Mouse (Mus musculus) stomach, postnatal 0 days (tissue): ENCODE results near the gene Grcc10. TPM values are rescaled to one million over a fixed set of nuclear protein-coding genes. Genes with fewer than 3 reads are reported as not detected.

ENCODE experiments used
- ATAC-seq: fragments of 200-750 bp; cut with Nextera tagmentation; 2 replicates; pipeline ENCODE4 v1.8.0; 2017; ENCODE audit not compliant: low FRiP score, low TSS enrichment
- DNase-seq: peaks from one replicate; pipeline ENCODE4 v3.0.0-alpha.2; 2016; ENCODE audit warnings: low spot score
- H3K27ac ChIP-seq: fragments of 300-500 bp; sonication (generic); replicated peaks from 2 replicates; pipeline ENCODE4 v1.5.1; 2014; ENCODE audit warnings: mild to moderate bottlenecking, control low read depth
- H3K27me3 ChIP-seq: fragments of 300-500 bp; sonication (generic); 2 replicates; pipeline ENCODE4 v1.6.1; 2014; ENCODE audit warnings: low read length; ENCODE audit not compliant: control insufficient read depth, insufficient read depth
- H3K36me3 ChIP-seq: fragments of 300-500 bp; sonication (generic); 2 replicates; pipeline ENCODE4 v1.6.1; 2014; ENCODE audit warnings: low read length, mixed read lengths; ENCODE audit not compliant: control insufficient read depth, insufficient read depth
- H3K4me1 ChIP-seq: fragments of 300-500 bp; sonication (generic); replicated peaks from 2 replicates; pipeline ENCODE4 v1.6.1; 2014; ENCODE audit warnings: antibody characterized with exemption; ENCODE audit not compliant: control insufficient read depth, insufficient read depth
- H3K4me2 ChIP-seq: fragments of 300-500 bp; sonication (generic); replicated peaks from 2 replicates; pipeline ENCODE4 v1.6.1; 2014; ENCODE audit warnings: low read depth, mild to moderate bottlenecking, control low read depth, moderate library complexity
- H3K4me3 ChIP-seq: fragments of 300-500 bp; sonication (generic); 2 replicates; pipeline ENCODE4 v1.5.1; 2014; ENCODE audit warnings: low read depth, low read length, control low read depth
- H3K9ac ChIP-seq: fragments of 300-500 bp; sonication (generic); 2 replicates; pipeline ENCODE4 v1.6.1; 2014; ENCODE audit warnings: mild to moderate bottlenecking, low read length, control low read depth, mixed read lengths
- H3K9me3 ChIP-seq: fragments of 300-500 bp; sonication (generic); 2 replicates; pipeline ENCODE4 v1.6.1; 2016; ENCODE audit warnings: low read length; ENCODE audit not compliant: control insufficient read depth
- CTCF ChIP-seq: IDR thresholded peaks from 2 replicates; pipeline ENCODE4 v1.5.1; 2016; ENCODE audit warnings: antibody characterized with exemption, low read depth, mild to moderate bottlenecking, moderate library complexity
- EP300 ChIP-seq: optimal IDR thresholded peaks from 2 replicates; pipeline ENCODE3; 2016; ENCODE audit warnings: antibody characterized with exemption
- WGBS: fragments of 180-500 bp; shearing (Covaris S2); extraction: QIAGEN DNeasy Blood & Tissue Kit; methylation state at CpG from one replicate; pipeline ENCODE4 v1.1.7; 2014; 5-methylcytosine and 5-hydroxymethylcytosine counted together
- polyA plus RNA-seq: library from polyadenylated mRNA; unstranded; fragments of >200 nt; fragmentation: Nextera tagmentation; extraction: Ambion mirVana; gene quantifications from 2 replicates; pipeline ENCODE4 v1.2.1, GENCODE M21; 2015

Grcc10 gene
- polyA plus RNA-seq, 1 experiment from 2014 or later = 292 TPM

DNA sequence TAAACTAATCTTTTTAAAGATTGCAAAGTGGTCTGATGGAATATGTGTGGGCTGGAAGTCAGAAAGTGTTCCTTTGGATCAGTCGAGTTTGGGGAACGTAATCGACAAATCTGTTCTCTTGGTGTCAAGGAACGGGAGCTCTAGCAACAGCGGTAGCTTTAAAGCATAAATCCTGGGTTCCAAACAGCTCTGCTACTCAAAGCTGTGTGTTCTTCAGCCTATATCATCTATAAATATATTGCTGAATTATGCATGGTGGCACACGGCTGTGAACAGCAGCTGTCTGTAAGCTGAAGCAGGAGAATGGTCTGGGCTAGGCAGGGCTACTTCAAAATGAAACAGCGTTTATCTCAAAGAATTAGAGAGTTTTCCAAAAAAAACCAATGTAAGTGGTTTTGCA, 39.7 kb upstream of the Grcc10 start:
- Histone ChIP-seq H3K9me3 (no peaks in the 10 kb centered on the region), H3K36me3 (no peaks in the 10 kb centered on the region), H3K4me3 (no peak overlapping the region), H3K27ac (no peak overlapping the region), H3K4me2 (no peak overlapping the region), H3K4me1 (no peaks in the 10 kb centered on the region), H3K27me3 (no peaks in the 10 kb centered on the region; the same call in 1 of the 2 replicates), H3K9ac (no peak overlapping the region)
- TF ChIP-seq EP300 (no peak), CTCF (no peak)
- DNase-seq = no peak
- ATAC-seq = no peak
- WGBS = 84% methylated on average over 7 of the region's 7 CpGs

DNA sequence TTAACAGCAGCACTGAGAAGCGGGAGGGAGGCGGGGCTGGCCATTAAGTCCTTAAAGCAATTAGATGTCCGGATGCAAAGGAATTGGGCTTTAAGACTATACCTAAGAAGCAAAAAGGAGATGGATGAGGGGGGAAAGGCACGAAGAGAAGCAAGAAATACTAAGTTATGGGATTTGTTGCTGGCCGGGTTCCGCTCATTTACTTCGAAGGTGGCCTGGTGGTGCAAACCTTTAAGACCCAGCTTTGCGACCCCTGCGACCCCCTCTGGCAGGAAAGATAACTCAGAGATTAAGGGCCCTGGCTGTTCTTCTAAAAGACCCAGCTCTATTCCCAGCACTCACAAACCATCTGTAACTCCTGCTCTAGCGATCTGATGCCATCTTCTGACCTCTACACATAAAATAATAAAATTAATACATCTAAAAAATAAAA, 38.8 kb upstream of the Grcc10 start:
- Histone ChIP-seq H3K36me3 (no peaks in the 10 kb centered on the region), H3K4me2 (peak overlapping the region; percentile 58), H3K27me3 (no peaks in the 10 kb centered on the region; the same call in 1 of the 2 replicates), H3K27ac (no peak overlapping the region), H3K9ac (peak overlapping the region; percentile 45; the same call in 1 of the 2 replicates), H3K4me1 (no peaks in the 10 kb centered on the region), H3K9me3 (no peaks in the 10 kb centered on the region), H3K4me3 (peak overlapping the region; percentile 33)
- ATAC-seq (no peak), DNase-seq (no peak)
- TF ChIP-seq EP300 (no peak), CTCF (no peak)
- 7% methylated on average over 10 of the region's 10 CpGs for WGBS

DNA sequence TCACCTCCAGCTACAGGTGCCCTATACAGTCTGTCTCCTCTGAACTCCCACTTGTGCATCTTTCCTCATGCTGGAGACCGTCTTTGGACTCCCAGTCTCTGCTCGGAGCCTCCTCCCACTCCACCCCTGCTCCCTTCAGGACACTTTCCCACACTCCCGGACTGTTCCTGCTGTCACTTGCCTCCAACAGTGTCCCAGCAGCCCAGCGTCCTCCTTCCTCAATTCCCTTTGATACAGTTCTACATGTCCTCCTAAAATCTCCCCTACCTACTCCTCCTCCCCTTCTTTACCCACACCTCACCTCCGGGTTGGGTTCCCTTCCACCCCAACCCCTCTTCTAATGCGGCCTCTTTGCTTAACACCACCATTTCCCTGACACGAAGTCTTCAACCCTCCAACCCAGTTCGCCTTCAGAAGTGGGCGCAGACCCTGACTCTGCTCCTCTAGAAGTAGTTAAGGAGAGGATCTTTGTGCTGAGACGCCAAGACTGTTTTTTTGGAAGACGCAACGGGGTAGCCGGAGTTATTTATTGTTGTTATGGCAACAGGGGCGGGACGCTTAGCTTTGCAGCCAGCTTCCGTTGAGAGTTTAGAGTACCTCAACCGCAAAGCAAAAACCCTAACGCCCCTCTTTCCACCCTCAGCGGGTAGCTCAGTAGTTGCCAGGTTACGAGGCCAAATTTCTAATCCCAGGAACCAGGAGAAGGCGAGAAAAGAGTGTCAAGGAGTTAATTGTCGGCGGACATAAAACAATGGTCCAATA, 38.2 kb upstream of the Grcc10 start, which contains the start of gene Lrrc23:
TSS of gene Lrrc23 (minus strand) at position 506 of the 762 bp plus-strand sequence.
- WGBS = 2% methylated on average over 23 of the region's 23 CpGs
- Histone ChIP-seq H3K27ac (no peak within 1 kb of the TSS), H3K9me3 (no peaks in the 10 kb centered on the region), H3K4me1 (no peaks in the 10 kb centered on the region), H3K36me3 (no peaks in the 10 kb centered on the region), H3K27me3 (no peaks in the 10 kb centered on the region; the same call in 1 of the 2 replicates), H3K4me2 (peak within 1 kb of the TSS; percentile 58), H3K4me3 (peak within 1 kb of the TSS; percentile 33), H3K9ac (peak within 1 kb of the TSS; percentile 45; the same call in 1 of the 2 replicates)
- DNase-seq (no peak), ATAC-seq (peak; percentile 34)
- TF ChIP-seq EP300 = no peak
- no peak for TF ChIP-seq CTCF

DNA sequence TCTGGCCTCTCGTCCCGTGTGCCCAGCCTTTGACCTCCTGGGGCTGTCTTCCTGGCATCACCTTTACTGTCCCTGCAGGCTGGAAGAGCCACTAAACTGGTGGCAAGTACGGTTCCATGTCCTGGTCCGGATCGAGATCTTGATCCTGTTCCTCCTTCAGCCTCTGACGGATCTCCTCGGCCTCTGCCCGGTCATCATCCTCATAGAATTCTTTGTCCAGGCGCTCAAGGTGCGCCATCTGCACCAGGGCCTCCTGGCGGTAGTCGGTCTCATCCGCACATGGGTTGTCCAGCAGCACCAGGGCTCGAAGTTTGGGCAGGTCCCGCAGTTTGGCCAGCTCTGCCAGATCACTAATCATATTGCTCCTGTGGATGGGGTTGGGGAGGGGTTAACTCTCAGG, 29.3 kb upstream of the Grcc10 start:
- Histone ChIP-seq H3K4me3 (no peak overlapping the region), H3K4me2 (no peak overlapping the region), H3K4me1 (no peaks in the 10 kb centered on the region), H3K36me3 (no peaks in the 10 kb centered on the region), H3K27me3 (no peaks in the 10 kb centered on the region), H3K27ac (no peak overlapping the region), H3K9me3 (no peaks in the 10 kb centered on the region), H3K9ac (no peak overlapping the region)
- no peak for TF ChIP-seq CTCF
- no peak for TF ChIP-seq EP300
- 88% methylated on average over 15 of the region's 15 CpGs for WGBS
- ATAC-seq (no peak), DNase-seq (no peak)

DNA sequence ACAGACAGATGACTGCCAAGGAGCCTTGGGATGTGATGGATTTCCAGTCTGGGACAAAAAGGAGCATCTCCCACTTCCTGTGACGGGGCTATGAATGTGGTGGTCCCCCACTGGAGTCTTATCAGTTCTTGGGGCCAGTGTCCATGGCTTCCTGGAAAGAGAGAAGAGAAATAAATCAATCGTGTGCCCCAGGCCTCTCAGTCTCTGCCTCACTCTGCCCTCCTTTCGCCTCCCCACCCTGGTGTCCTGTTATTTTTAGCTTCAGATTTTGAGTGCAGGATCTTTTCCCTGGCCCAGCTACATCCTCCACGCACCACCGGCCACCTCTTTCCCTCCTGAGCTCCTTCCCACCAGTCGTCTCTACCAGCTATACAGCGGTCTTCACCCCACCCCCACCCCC, 28.8 kb upstream of the Grcc10 start:
- WGBS = 63% methylated on average over 7 of the region's 7 CpGs
- TF ChIP-seq CTCF (no peak), EP300 (no peak)
- no peak overlapping the region for H3K27ac ChIP-seq
- H3K4me3 ChIP-seq = peak overlapping the region; percentile 63; the same call in 1 of the 2 replicates
- ATAC-seq = no peak
- H3K9me3 ChIP-seq = no peaks in the 10 kb centered on the region
- H3K4me2 ChIP-seq = peak overlapping the region; percentile 77; the same call in 1 of the 2 replicates
- peak overlapping the region; percentile 65; the same call in 1 of the 2 replicates for H3K9ac ChIP-seq
- H3K36me3 ChIP-seq = no peaks in the 10 kb centered on the region
- no peak for DNase-seq
- no peaks in the 10 kb centered on the region for H3K27me3 ChIP-seq
- no peaks in the 10 kb centered on the region for H3K4me1 ChIP-seq
